Mouse (Mus musculus) adrenal gland, adult 2 months (tissue): ENCODE results near the gene Dkk1. TPM values are rescaled to one million over a fixed set of nuclear protein-coding genes. Genes with fewer than 3 reads are reported as not detected.
"Not testable (repeated sequence)": the region's sequence is repeated elsewhere in the genome, so short reads cannot be mapped to it uniquely, and the experiment has no call there.

Experiments
- DNase-seq: peaks from one replicate; pipeline ENCODE4 v3.0.0; 2021
- long read RNA-seq: library from polyadenylated mRNA; stranded (forward); transcript quantifications from one replicate; pipeline ENCODE4 v2.0.0, GENCODE M21; 2021
- polyA plus RNA-seq: library from polyadenylated mRNA; depleted of rRNA; stranded (reverse); fragments of >200 nt; gene quantifications from 2 replicates; pipeline ENCODE4 v1.2.3, GENCODE M21; 2012; rRNA removed
- total RNA-seq, 2 experiments: library from RNA; stranded (reverse); gene quantifications; 2 replicates each; pipeline ENCODE4 v1.2.3; 2021

Dkk1 gene
- not detected for total RNA-seq
- polyA plus RNA-seq = 0.16 TPM in 1 of 2 replicates, not detected in the other
- long read RNA-seq = 0 reads

- no peak for DNase-seq
Observed at GRCm38 (mm10) chr19:30549044-30549853, at the start of gene Dkk1. TSS of gene Dkk1 (minus strand) at chr19:30549665.

- no peak for DNase-seq
Observed at GRCm38 (mm10) chr19:30586366-30586765, 36.9 kb upstream of the Dkk1 start.

- no peak for DNase-seq
Observed at GRCm38 (mm10) chr19:30564516-30564915, 15.1 kb upstream of the Dkk1 start.

- no peak for DNase-seq
Observed at GRCm38 (mm10) chr19:30563876-30564275, 14.4 kb upstream of the Dkk1 start.

GRCm38 (mm10) chr19:30558024-30558423, 8.6 kb upstream of the Dkk1 start:
- DNase-seq = no peak

- DNase-seq = peak; percentile 40
Observed at GRCm38 (mm10) chr19:30554467-30554881, 5.0 kb upstream of the Dkk1 start.

GRCm38 (mm10) chr19:30553740-30554139, 4.3 kb upstream of the Dkk1 start:
- DNase-seq = no peak

GRCm38 (mm10) chr19:30552260-30552659, 2.8 kb upstream of the Dkk1 start:
- no peak for DNase-seq

GRCm38 (mm10) chr19:30549854-30550647, 586 bp upstream of the Dkk1 start:
- DNase-seq = no peak

GRCm38 (mm10) chr19:30548411-30549043, 938 bp downstream of the Dkk1 start:
- no peak for DNase-seq

- DNase-seq = not testable (repeated sequence)
Observed at GRCm38 (mm10) chr19:30539365-30539941, 10.0 kb downstream of the Dkk1 start.

GRCm38 (mm10) chr19:30516771-30517170, 32.7 kb downstream of the Dkk1 start:
- no peak for DNase-seq

GRCm38 (mm10) chr19:30510481-30510880, 39.0 kb downstream of the Dkk1 start:
- DNase-seq = no peak

- no peak for DNase-seq
Observed at GRCm38 (mm10) chr19:30505497-30505896, 44.0 kb downstream of the Dkk1 start.
